Mouse (Mus musculus) embryo, embryonic 10.5 days (tissue): ENCODE measurements around the gene Tekt5.

Source experiments
- DNase-seq: peaks from one replicate; pipeline ENCODE4 v3.0.0-alpha.2; 2015; ENCODE audit warnings: low spot score

Gene Tekt5

GRCm38 (mm10) chr16:10336454-10337421, 58.6 kb downstream of the Tekt5 start:
- DNase-seq, result no peak

- DNase-seq, result no peak
Observed at GRCm38 (mm10) chr16:10335953-10336352, 59.3 kb downstream of the Tekt5 start.

GRCm38 (mm10) chr16:10332732-10333131, 62.6 kb downstream of the Tekt5 start:
- no peak for DNase-seq

- no peak for DNase-seq
Observed at GRCm38 (mm10) chr16:10330586-10331495, 64.4 kb downstream of the Tekt5 start.

- no peak for DNase-seq
Observed at GRCm38 (mm10) chr16:10327563-10328333, 67.5 kb downstream of the Tekt5 start.

GRCm38 (mm10) chr16:10319914-10320569, 75.2 kb downstream of the Tekt5 start:
- no peak for DNase-seq

GRCm38 (mm10) chr16:10317197-10317544, 78.1 kb downstream of the Tekt5 start:
- DNase-seq, result no peak

- no peak for DNase-seq
Observed at GRCm38 (mm10) chr16:10316493-10317196, 78.6 kb downstream of the Tekt5 start.

GRCm38 (mm10) chr16:10313646-10314088, 81.6 kb downstream of the Tekt5 start, which contains the start of gene Emp2:
Gene Emp2 (minus strand): TSS chr16:10313968.
- peak; percentile 64 for DNase-seq

- DNase-seq, result peak; percentile 15
Observed at GRCm38 (mm10) chr16:10313226-10313625, 82.1 kb downstream of the Tekt5 start.

GRCm38 (mm10) chr16:10311989-10312388, 83.3 kb downstream of the Tekt5 start:
- DNase-seq, result no peak

GRCm38 (mm10) chr16:10311086-10311485, 84.2 kb downstream of the Tekt5 start:
- peak; percentile 23 for DNase-seq

GRCm38 (mm10) chr16:10310507-10310906, 84.8 kb downstream of the Tekt5 start:
- DNase-seq, result no peak
